Mouse (Mus musculus) layer of hippocampus, postnatal 25 days (tissue): ENCODE data around the gene Tmem79. TPM values are rescaled to one million over a fixed set of nuclear protein-coding genes. Genes with fewer than 3 reads are reported as not detected.
"Not testable (repeated sequence)": the region's sequence is repeated elsewhere in the genome, so short reads cannot be mapped to it uniquely, and the experiment has no call there.

ENCODE experiments used
- DNase-seq, 2 experiments: peaks; one replicate each; pipeline ENCODE4 v3.0.0; 2022; ENCODE audit warnings: mixed read lengths in 2 of 2, low spot score in 1 of 2; ENCODE audit errors: extremely low spot score in 1 of 2
- total RNA-seq, 2 experiments: library from RNA; stranded (reverse); gene quantifications; 2 replicates each; pipeline ENCODE4 v1.2.3; 2021

Tmem79 gene
- total RNA-seq, 2 experiments from 2014 or later, result 1.3 to 1.4 TPM

DNA sequence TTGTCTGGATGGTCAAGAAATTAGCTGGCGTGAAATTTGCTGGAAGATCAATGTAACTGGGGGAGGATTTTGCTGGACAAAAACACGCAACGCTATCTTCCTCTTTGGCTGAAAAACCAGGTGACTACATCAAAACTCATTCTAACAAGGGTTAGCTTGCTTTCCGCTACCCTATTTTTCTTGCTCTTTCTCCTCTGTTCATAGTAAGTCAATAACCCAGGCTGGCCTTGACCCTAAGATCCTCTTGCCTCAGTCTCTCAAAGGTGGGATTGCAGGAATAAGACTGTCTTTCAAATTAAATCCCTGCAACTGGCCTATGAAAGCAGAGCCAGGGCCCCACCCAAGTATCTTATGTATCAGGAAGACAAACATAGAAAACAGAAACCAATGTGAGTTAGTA, 48.8 kb downstream of the Tmem79 start, which contains the start of gene Gm38392:
Gene Gm38392, minus strand, starts transcription at position 101 of the 400 bp plus-strand sequence.
- DNase-seq, result no peak

- DNase-seq, result not testable (repeated sequence)
Observed at GRCm38 (mm10) chr3:88285565-88285895, 50.4 kb downstream of the Tmem79 start.

DNA sequence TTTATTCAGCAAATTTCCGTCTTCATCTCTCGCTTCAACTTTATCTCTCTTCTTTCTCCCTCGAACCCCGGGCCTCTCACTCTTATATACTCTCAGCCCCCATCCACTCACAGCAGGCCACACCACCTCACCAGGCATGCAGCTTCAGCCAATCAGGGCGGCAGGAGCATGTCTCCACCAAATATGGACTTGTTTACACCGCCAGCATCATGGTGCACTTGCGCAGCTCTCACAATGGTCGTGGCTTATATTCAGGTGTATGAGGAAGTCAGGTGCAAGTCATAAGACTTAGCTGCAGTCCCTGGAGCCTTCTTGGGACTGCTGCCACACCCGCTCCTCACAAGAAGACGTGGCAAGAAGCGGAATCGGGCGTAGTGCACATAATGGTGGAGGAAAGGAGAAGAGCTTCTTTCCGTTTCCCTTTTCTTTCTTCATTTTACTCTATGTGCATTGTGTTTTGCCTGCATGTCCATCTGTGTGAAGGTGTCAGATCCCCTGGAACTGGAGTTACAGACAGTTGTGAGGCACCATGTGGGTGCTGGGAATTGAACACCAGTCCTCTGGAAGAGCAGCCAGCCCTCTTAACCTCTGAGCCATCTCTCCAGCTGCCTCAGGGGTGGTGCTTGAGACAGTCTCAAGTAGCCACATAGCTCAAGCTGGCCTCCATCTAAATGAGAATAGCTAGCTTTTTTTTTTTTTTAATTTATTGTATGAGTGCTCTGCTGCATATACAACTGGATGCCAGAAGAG, 51.0 kb downstream of the Tmem79 start:
- DNase-seq, result not testable (repeated sequence)

DNA sequence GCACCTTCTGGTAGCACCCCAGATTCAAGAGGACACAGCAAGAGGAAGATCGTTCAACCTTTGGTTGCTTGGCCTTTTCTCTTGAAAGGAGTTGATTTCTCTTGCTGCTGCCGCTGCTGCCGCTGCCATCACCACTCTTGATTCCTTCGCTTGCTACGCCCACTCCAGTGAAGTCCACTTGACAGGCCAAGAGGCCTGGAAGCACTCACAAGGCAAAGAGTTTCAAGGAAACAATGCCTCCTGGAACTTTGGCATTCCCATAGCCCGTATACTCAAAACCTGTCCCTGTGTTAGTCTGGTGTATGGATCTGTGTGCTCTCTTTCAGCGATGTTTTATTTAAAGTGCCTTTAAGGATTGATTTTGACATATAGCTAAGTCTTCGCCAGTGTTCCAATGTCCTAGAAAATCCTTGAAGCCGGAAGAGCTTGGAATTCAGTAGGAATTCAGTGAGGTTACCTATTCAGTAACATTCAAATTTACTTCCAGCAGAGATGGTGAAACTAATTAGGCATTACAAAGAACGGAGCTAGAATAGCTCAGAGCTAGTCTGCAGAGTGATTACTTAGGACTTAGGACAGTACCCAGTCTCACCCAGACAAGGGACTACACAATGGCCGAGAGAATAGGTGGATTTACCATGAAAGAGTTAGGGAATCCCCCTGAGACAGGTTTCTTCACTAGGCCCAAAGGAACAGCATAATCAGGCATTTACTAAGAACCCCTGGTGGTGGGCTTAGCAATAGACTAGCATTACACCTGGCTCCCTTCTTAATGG, 54.6 kb downstream of the Tmem79 start:
- not testable (repeated sequence) for DNase-seq

DNA sequence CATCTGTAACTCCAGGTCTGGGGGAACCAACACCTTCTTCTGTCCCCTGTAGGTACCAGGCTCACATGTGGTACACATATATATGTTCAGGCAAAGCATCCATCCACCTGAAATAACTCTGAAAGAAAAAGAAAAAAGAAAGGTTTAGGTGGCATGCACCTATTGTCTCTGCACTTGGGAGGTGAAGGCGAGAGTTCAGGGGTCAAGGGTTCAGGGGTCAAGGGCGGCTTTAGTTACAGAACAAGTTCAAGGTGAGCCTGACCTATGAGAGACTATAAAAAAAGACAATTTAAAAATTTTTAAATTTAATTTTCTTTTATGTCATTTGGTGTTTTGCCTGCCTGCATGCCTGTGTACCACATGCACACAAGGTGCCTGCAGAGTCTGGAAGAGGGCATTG, 55.9 kb downstream of the Tmem79 start:
- DNase-seq, result no peak

Other genes with a start within 250 kb of the Tmem79 start
- gene Mef2d, start 193.8 kb downstream of the Tmem79 start, total RNA-seq, result 100 to 1,000 TPM; 179 to 212 TPM
- gene Rhbg, start 81.4 kb downstream of the Tmem79 start, total RNA-seq, result not detected
- gene Gm38392, start 48.9 kb downstream of the Tmem79 start, total RNA-seq, result not detected
- 10 to 100 TPM in 1 of 2 experiments, 1 to 10 TPM in 1; 3.2 to 10.5 TPM for gene Tsacc, start 39.1 kb downstream of the Tmem79 start, total RNA-seq
- gene Cct3, start 39.0 kb downstream of the Tmem79 start, total RNA-seq, result 100 to 1,000 TPM; 165 to 199 TPM
- gene Glmp, start 11.1 kb downstream of the Tmem79 start, total RNA-seq, result 10 to 100 TPM; 77.5 to 97.5 TPM
- 10 to 100 TPM; 63.7 to 71.6 TPM for gene Smg5, start 112 bp upstream of the Tmem79 start, total RNA-seq
- 10 to 100 TPM; 10.9 to 12.7 TPM for gene Paqr6, start 28.4 kb upstream of the Tmem79 start, total RNA-seq
- gene Bglap3, start 36.6 kb upstream of the Tmem79 start, total RNA-seq, result under 1 TPM; 0.30 to 0.40 TPM
- not detected for gene Bglap2, start 42.6 kb upstream of the Tmem79 start, total RNA-seq
- gene Bglap, start 48.3 kb upstream of the Tmem79 start, total RNA-seq, result 1 to 10 TPM in 1 of 2 experiments, not detected in 1; 1.3 TPM
- 1 to 10 TPM; 4.5 to 5.6 TPM for gene Pmf1, start 74.2 kb upstream of the Tmem79 start, total RNA-seq
- gene Slc25a44, start 89.0 kb upstream of the Tmem79 start, total RNA-seq, result 10 to 100 TPM; 74.3 to 75.8 TPM
- 10 to 100 TPM; 33.3 to 42.8 TPM for gene Sema4a, start 125.0 kb upstream of the Tmem79 start, total RNA-seq
- 10 to 100 TPM; 35.6 to 38.8 TPM for gene Lmna, start 173.8 kb upstream of the Tmem79 start, total RNA-seq
- 1 to 10 TPM; 4.3 to 4.6 TPM for gene Mex3a, start 196.2 kb upstream of the Tmem79 start, total RNA-seq
- gene Rab25, start 212.2 kb upstream of the Tmem79 start, total RNA-seq, result not detected
- 100 to 1,000 TPM in 1 of 2 experiments, 10 to 100 TPM in 1; 99.5 to 115 TPM for gene Lamtor2, start 216.9 kb upstream of the Tmem79 start, total RNA-seq
- gene Ubqln4, start 217.6 kb upstream of the Tmem79 start, total RNA-seq, result 100 to 1,000 TPM; 113 to 114 TPM
- gene Ssr2, start 239.7 kb upstream of the Tmem79 start, total RNA-seq, result 100 to 1,000 TPM in 1 of 2 experiments, 10 to 100 TPM in 1; 93.9 to 108 TPM